In the genomic region with DNA sequence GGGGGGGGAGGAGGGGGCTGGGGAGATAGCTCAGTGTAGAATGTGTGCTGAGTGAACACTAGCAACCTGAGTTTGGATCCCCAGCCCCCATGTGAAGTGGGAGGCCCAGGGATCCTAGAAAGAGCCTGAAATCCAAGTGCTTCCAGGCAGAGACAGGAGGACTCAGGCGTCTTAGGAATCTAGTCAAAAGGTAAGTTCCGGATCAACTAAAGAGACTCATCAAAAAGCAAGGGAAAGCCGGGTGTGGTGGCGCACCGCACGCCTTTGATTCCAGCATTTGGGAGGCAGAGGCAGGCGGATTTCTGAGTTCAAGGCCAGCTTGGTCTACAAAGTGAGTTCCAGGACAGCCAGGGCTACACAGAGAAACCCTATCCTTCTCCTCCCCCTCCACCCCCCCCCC, we compare ENCODE assay signal across 10 mouse cellular contexts. TPM values are rescaled to one million over a fixed set of nuclear protein-coding genes. Genes with fewer than 3 reads are reported as not detected.
DNase-seq lines count a peak whose midpoint lies in the region; ATAC-seq and TF ChIP-seq lines count a peak whose summit lies in the region.
"Had no signal": no experiment of that assay in that cellular context is flagged by ENCODE, and none has a peak within 500 bp of the region (broad histone marks: within the 10 kb centered on the region; RNA-seq: fewer than 3 reads in every experiment).

No protein-coding gene starts in this region.

- H3K27me3 ChIP-seq in E14TG2a.4 (ENCODE audit: insufficient read depth, low read length), result no peaks in the 10 kb centered on the region
- no peaks in the 10 kb centered on the region for H3K27me3 ChIP-seq in forebrain, embryonic 15.5 days
- H3K27me3 ChIP-seq in liver, embryonic 13.5 days, result no peaks in the 10 kb centered on the region

- H3K27ac ChIP-seq in gastrocnemius, adult 2 months, result peak overlapping the region; percentile 99
- H3K27ac ChIP-seq in forebrain, embryonic 15.5 days (replicated peaks), result no peak overlapping the region
- H3K27ac ChIP-seq in liver, embryonic 13.5 days, result no peak overlapping the region

- H3K9me3 ChIP-seq in E14TG2a.4 (ENCODE audit: low read length), result no peaks in the 10 kb centered on the region
- no peaks in the 10 kb centered on the region for H3K9me3 ChIP-seq in forebrain, embryonic 15.5 days
- H3K9me3 ChIP-seq in liver, embryonic 13.5 days (replicated peaks), result no peaks in the 10 kb centered on the region

- peak overlapping the region; percentile 83 for H3K4me3 ChIP-seq in gastrocnemius, adult 2 months
- peak overlapping the region; percentile 99 for H3K4me3 ChIP-seq in E14TG2a.4 (replicated peaks; ENCODE audit: low read length)
- H3K4me3 ChIP-seq in forebrain, embryonic 15.5 days, result peak overlapping the region; percentile 78; the same call in 1 of the 2 replicates
- H3K4me3 ChIP-seq in liver, embryonic 13.5 days (replicated peaks), result peak overlapping the region; percentile 84

- H3K4me1 ChIP-seq in E14TG2a.4 (replicated peaks; ENCODE audit: low read depth, low read length), result peaks cover 60% of the 10 kb centered on the region
- peaks cover 30% of the 10 kb centered on the region for H3K4me1 ChIP-seq in forebrain, embryonic 15.5 days
- H3K4me1 ChIP-seq in liver, embryonic 13.5 days (replicated peaks), result peaks cover 42% of the 10 kb centered on the region

- 82% methylated on average over 7 of the region's 7 CpGs for WGBS in forebrain, embryonic 15.5 days
- WGBS in liver, embryonic 13.5 days (ENCODE audit: insufficient replicate concordance), result 84% methylated on average over 7 of the region's 7 CpGs

- intact Hi-C loops in gastrocnemius, adult 2 months (cut with DNase I), result no loop called here

- H3K36me3 ChIP-seq in E14TG2a.4 (ENCODE audit: insufficient read depth, low read length), result peaks cover 34% of the 10 kb centered on the region
- H3K36me3 ChIP-seq in forebrain, embryonic 15.5 days, result no peaks in the 10 kb centered on the region
- H3K36me3 ChIP-seq in liver, embryonic 13.5 days, result peaks cover 4% of the 10 kb centered on the region

- ATAC-seq in forebrain, embryonic 15.5 days (replicated peaks), result no peak
- ATAC-seq in liver, embryonic 13.5 days (ENCODE audit: low read depth), result no peak

- H3K4me2 ChIP-seq in forebrain, embryonic 15.5 days (replicated peaks), result peak overlapping the region; percentile 95
- peak overlapping the region; percentile 99 for H3K4me2 ChIP-seq in liver, embryonic 13.5 days

- no peak for DNase-seq in gastrocnemius, adult 2 months
- no peak for DNase-seq in gastrocnemius, adult 8-10 months (ENCODE audit: low spot score in 2 of 2)
- DNase-seq in liver, embryonic 13.5 days, result no peak
- no peak for DNase-seq in MN1 (ENCODE audit: low spot score)
- DNase-seq in right cerebral cortex, adult 18-20 months, result no peak
- no peak for DNase-seq in left cerebral cortex, adult 8-10 months (ENCODE audit: low spot score in 2 of 2)
- DNase-seq: B cell, adult 2 months; cerebellum, postnatal 10 days had no signal

- TF ChIP-seq CTCF in gastrocnemius, adult 2 months (IDR thresholded peaks at IDR 0.05), result no peak
- no peak for TF ChIP-seq CTCF in E14TG2a.4 (conservative IDR thresholded peaks at IDR 0.05; ENCODE audit: low read length)

- no peak overlapping the region; the same call in 1 of the 2 replicates for H3K9ac ChIP-seq in forebrain, embryonic 15.5 days (replicated peaks)
- peak overlapping the region; percentile 95; the same call in 1 of the 2 replicates for H3K9ac ChIP-seq in liver, embryonic 13.5 days

RNA-seq across cellular contexts. Expression of gene Oxsr1, which starts 1.8 kb away (rescaled TPM):
- 10 to 100 TPM; 55.9 to 64.1 TPM for total RNA-seq in gastrocnemius, adult 2 months (2021)
- 10 to 100 TPM; 66.1 to 80.3 (median 73.0) TPM for total RNA-seq in gastrocnemius, adult 8-10 months (2022)
- polyA plus RNA-seq in forebrain, embryonic 15.5 days (2015; fragmentation: Nextera tagmentation; extraction: Ambion mirVana), result 13.8 and 14.1 TPM in 2 replicates
- polyA plus RNA-seq in liver, embryonic 13.5 days (2015; fragmentation: Nextera tagmentation; extraction: Ambion mirVana), result 6.0 and 6.5 TPM in 2 replicates
- 10 to 100 TPM; 34.5 to 38.8 (median 35.4) TPM for total RNA-seq in left cerebral cortex, adult 8-10 months (2022)

RNA-seq across cellular contexts. Expression of gene Acaa1a, which starts 19.0 kb away (rescaled TPM):
- 10 to 100 TPM; 31.1 to 42.3 TPM for total RNA-seq in gastrocnemius, adult 2 months (2021)
- total RNA-seq in gastrocnemius, adult 8-10 months (2022), result 10 to 100 TPM; 35.9 to 42.5 (median 39.9) TPM
- 105 and 111 TPM in 2 replicates for polyA plus RNA-seq in forebrain, embryonic 15.5 days (2015; fragmentation: Nextera tagmentation; extraction: Ambion mirVana)
- polyA plus RNA-seq in liver, embryonic 13.5 days (2015; fragmentation: Nextera tagmentation; extraction: Ambion mirVana), result 39.6 and 40.2 TPM in 2 replicates
- total RNA-seq in left cerebral cortex, adult 8-10 months (2022), result 10 to 100 TPM; 60.2 to 76.5 (median 66.7) TPM

RNA-seq across cellular contexts. Expression of gene Myd88, which starts 20.8 kb away (rescaled TPM):
- total RNA-seq in gastrocnemius, adult 2 months (2021), result 1 to 10 TPM; 4.3 to 5.0 TPM
- 1 to 10 TPM; 2.7 to 4.1 (median 3.9) TPM for total RNA-seq in gastrocnemius, adult 8-10 months (2022)
- 4.7 and 4.8 TPM in 2 replicates for polyA plus RNA-seq in forebrain, embryonic 15.5 days (2015; fragmentation: Nextera tagmentation; extraction: Ambion mirVana)
- polyA plus RNA-seq in liver, embryonic 13.5 days (2015; fragmentation: Nextera tagmentation; extraction: Ambion mirVana), result 18.6 and 21.7 TPM in 2 replicates
- total RNA-seq in left cerebral cortex, adult 8-10 months (2022), result 1 to 10 TPM; 7.0 to 8.5 (median 7.6) TPM

RNA-seq across cellular contexts. Expression of gene Xylb, which starts 36.7 kb away (rescaled TPM):
- total RNA-seq in gastrocnemius, adult 2 months (2021), result under 1 TPM; 0.13 to 0.14 TPM
- total RNA-seq in gastrocnemius, adult 8-10 months (2022), result under 1 TPM in 2 of 4 experiments, not detected in 2; 0.07 to 0.11 TPM
- polyA plus RNA-seq in forebrain, embryonic 15.5 days (2015; fragmentation: Nextera tagmentation; extraction: Ambion mirVana), result 3.3 and 3.4 TPM in 2 replicates
- polyA plus RNA-seq in liver, embryonic 13.5 days (2015; fragmentation: Nextera tagmentation; extraction: Ambion mirVana), result 3.6 and 4.7 TPM in 2 replicates
- 1 to 10 TPM; 5.6 to 6.2 (median 5.8) TPM for total RNA-seq in left cerebral cortex, adult 8-10 months (2022)

RNA-seq across cellular contexts. Expression of gene Slc22a14, which starts 44.9 kb away (rescaled TPM):
- not detected for total RNA-seq in gastrocnemius, adult 2 months (2021)
- total RNA-seq in gastrocnemius, adult 8-10 months (2022), result not detected
- 0.08 TPM in 1 of 2 replicates, not detected in the other for polyA plus RNA-seq in forebrain, embryonic 15.5 days (2015; fragmentation: Nextera tagmentation; extraction: Ambion mirVana)
- not detected in 2 replicates for polyA plus RNA-seq in liver, embryonic 13.5 days (2015; fragmentation: Nextera tagmentation; extraction: Ambion mirVana)
- total RNA-seq in left cerebral cortex, adult 8-10 months (2022), result not detected
